Mouse (Mus musculus): ENCODE results near the gene Ppp4r1. TPM values are rescaled to one million over a fixed set of nuclear protein-coding genes. Genes with fewer than 3 reads are reported as not detected.

Gene Ppp4r1
- 36.3 TPM for polyA plus RNA-seq (2014; fragmentation: Illumina TruSeq; extraction: RNeasy Lipid Tissue Mini Kit (QIAGEN cat#74804); ENCODE audit: low read depth, low replicate concordance)

GRCm38 (mm10) chr17:65782551-65783141 lies at the start of gene Ppp4r1:
Gene Ppp4r1 (plus strand): TSS chr17:65782573.

GRCm38 (mm10) chr17:65771951-65772934 lies 10.1 kb upstream of the Ppp4r1 start, which contains the start of gene Rab31:
Gene Rab31 (minus strand): TSS chr17:65772752.

GRCm38 (mm10) chr17:65885697-65886529 lies 103.5 kb downstream of the Ppp4r1 start, which contains the start of gene Ralbp1:
Gene Ralbp1 (minus strand): TSS chr17:65885798.

Other genes starting within 250 kb of the Ppp4r1 start
- gene Tmem232, start 241.8 kb upstream of the Ppp4r1 start, polyA plus RNA-seq (2014; fragmentation: Illumina TruSeq; extraction: RNeasy Lipid Tissue Mini Kit (QIAGEN cat#74804); ENCODE audit: low read depth, low replicate concordance): 3.2 TPM
- gene Vapa, start 169.0 kb upstream of the Ppp4r1 start, polyA plus RNA-seq (2014; fragmentation: Illumina TruSeq; extraction: RNeasy Lipid Tissue Mini Kit (QIAGEN cat#74804); ENCODE audit: low read depth, low replicate concordance): 81.6 TPM
- gene Txndc2, start 140.4 kb upstream of the Ppp4r1 start, polyA plus RNA-seq (2014; fragmentation: Illumina TruSeq; extraction: RNeasy Lipid Tissue Mini Kit (QIAGEN cat#74804); ENCODE audit: low read depth, low replicate concordance): 12.3 TPM
- gene Rab31, start 9.8 kb upstream of the Ppp4r1 start, polyA plus RNA-seq (2014; fragmentation: Illumina TruSeq; extraction: RNeasy Lipid Tissue Mini Kit (QIAGEN cat#74804); ENCODE audit: low read depth, low replicate concordance): 17.6 TPM
- 50.4 TPM for gene Ralbp1, start 103.2 kb downstream of the Ppp4r1 start, polyA plus RNA-seq (2014; fragmentation: Illumina TruSeq; extraction: RNeasy Lipid Tissue Mini Kit (QIAGEN cat#74804); ENCODE audit: low read depth, low replicate concordance)
- gene Twsg1, start 168.7 kb downstream of the Ppp4r1 start, polyA plus RNA-seq (2014; fragmentation: Illumina TruSeq; extraction: RNeasy Lipid Tissue Mini Kit (QIAGEN cat#74804); ENCODE audit: low read depth, low replicate concordance): 56.1 TPM